Mouse (Mus musculus) adrenal gland, postnatal 25 days (tissue): ENCODE measurements around the gene Lrmda. TPM values are rescaled to one million over a fixed set of nuclear protein-coding genes. Genes with fewer than 3 reads are reported as not detected.

Experiments used
- DNase-seq: peaks from one replicate; pipeline ENCODE4 v3.0.0; 2021; ENCODE audit warnings: mixed read lengths
- total RNA-seq: library from RNA; stranded (reverse); gene quantifications from 2 replicates; pipeline ENCODE4 v1.2.3, GENCODE M21; 2021

Lrmda gene
- total RNA-seq, 1 experiment from 2014 or later: 5.6 TPM

- no peak for DNase-seq
Observed at GRCm38 (mm10) chr14:22255458-22255857, 235.9 kb downstream of the Lrmda start.

GRCm38 (mm10) chr14:22256274-22256673, 236.8 kb downstream of the Lrmda start:
- no peak for DNase-seq

GRCm38 (mm10) chr14:22259376-22260032, 240.0 kb downstream of the Lrmda start:
- no peak for DNase-seq

DNA sequence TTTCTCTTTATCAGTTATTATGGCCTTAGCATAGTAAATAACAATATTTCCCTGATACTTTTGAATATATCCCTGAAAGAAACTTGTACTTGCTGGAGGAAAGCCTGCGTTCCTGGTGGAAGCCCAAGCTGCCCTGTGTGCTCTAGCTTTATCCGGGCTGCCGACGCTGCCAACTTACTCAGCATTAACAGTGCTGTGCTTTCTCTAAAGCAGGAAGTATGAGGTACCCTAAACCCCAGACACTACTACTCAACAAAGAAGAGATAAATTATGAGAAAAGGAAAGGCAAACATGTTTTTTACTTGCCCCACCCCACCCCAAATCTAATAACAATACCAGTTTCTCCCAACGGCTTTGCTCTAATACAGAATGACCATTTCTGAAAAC, 240.5 kb downstream of the Lrmda start:
- DNase-seq: no peak

DNA sequence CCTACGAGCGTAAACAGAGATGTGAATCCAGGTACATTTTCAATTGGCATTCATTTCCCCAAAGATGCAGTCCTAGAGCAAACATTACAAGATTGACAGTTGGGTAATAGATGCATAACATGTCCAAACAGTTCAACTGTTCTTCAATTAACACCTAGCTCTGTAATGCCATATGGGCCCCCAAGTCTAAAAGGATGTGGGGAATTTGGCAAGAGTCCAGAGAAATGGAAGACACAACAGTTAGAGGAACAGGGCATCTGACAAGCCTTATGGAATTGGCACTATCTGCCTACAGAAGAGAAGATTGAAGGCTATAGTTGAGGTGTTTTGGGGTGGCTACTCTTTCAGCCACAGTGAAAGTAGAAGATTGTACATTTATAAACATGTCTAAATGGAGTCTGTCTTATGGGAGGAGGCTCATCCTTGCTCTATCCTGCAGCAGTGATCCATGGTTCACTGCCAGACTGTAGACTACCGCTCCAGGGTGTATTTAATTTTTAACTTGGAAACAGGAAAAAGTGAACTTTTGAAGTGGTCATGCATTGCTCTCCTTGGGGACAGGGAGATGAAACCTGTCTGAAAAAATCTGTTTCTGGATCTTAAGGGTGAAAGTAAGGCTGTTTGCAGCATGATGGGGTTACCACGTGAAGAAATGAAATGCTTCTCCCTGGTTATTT, 245.9 kb downstream of the Lrmda start:
- DNase-seq: no peak

DNA sequence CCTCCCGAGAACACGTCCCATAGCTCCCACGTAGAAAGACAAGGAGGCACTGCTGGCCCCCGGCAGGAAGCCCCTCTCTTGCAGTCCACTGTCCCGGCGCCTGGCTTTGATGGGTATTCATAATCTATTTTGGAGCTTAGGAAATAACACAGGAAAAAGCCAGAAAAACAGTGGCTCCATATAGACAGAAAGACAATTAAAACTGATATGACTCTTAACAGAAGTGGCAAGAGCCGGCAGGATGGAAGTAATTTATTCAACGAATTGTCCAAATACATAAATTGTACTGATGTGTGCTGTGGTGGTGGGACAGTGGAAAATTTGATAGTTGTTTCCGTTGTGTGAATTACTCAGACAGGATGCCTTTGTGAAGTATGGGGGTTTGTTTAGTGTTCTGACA, 250.3 kb downstream of the Lrmda start:
- no peak for DNase-seq

DNA sequence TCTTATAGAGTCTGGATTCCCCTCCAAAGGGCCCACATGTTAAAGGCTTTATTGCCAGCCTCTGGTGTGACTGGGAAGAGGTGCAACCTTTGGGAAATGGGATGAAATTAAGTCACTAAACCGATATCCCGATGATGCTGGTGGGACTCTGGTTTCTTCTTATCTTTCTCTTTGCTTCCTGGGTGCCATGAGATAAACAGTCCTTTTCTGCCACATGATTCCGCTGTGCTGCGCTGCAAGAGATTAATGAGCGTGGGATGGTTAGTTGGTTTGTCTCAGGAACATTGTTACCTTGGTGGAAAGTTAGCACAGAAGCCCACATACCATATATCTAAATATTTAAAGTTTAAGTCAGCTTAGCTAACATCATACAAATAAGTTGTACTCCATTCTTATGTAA, 258.5 kb downstream of the Lrmda start:
- DNase-seq: no peak

DNA sequence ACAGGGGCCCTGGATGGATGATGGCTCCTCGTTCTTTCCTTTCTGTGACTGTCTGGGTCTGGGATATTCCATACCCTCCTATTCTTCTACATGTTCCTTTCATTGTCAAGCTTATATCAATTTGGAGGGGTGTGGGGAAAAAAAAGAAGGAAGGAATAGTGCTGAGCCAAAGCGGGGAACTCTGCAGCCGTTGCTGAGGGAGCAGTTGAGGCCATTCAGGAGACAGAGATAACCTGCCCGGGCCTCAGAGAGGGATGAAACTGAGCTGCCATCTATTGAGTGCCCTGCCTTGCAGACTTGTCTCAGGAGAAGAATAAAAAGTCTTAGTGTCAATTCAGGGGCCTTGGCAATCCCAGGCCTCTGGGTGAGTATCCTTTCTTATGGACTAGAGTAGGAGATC, 260.1 kb downstream of the Lrmda start:
- no peak for DNase-seq

GRCm38 (mm10) chr14:22281630-22282029, 262.1 kb downstream of the Lrmda start:
- no peak for DNase-seq

- no peak for DNase-seq
Observed at GRCm38 (mm10) chr14:22282847-22283246, 263.3 kb downstream of the Lrmda start.

DNA sequence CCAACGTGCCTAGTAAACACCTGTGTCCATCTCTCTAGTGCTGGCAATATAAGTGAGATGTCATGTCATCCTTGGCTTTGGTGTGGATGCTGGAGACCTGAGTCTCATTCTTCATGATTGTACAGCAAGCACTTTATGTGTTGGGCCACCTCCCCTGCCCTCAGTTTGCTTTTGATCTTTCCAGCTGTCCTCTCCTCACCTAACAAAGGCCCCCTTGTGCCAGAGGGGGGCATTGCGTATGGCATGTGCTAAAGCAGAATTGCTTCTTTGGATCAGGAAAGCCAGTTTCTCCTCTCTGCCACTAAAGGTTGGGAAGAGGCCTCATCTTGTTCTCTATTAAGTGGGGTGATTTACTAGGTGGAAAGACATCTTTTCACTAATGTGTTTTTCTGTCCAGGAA, 264.2 kb downstream of the Lrmda start:
- DNase-seq: no peak

- no peak for DNase-seq
Observed at GRCm38 (mm10) chr14:22284823-22285517, 265.5 kb downstream of the Lrmda start.

DNA sequence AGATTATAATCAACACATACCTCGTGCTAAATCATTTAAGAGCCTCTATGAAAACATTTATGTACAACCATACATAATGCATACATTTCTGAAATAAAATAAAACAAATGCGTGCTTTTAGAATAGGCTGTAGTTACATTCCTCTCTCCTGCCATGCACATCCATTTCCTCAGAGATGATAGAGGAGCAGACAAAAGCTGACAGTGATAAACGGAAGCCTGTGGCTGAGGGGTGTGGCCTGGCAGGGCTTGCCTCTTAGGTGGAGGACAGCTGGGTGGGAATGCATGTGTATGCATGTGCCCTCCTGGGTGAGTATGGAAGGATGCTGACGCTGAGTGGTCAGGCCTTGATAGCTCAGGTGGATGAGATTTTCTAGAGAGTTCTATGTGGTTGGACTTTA, 266.3 kb downstream of the Lrmda start:
- no peak for DNase-seq

DNA sequence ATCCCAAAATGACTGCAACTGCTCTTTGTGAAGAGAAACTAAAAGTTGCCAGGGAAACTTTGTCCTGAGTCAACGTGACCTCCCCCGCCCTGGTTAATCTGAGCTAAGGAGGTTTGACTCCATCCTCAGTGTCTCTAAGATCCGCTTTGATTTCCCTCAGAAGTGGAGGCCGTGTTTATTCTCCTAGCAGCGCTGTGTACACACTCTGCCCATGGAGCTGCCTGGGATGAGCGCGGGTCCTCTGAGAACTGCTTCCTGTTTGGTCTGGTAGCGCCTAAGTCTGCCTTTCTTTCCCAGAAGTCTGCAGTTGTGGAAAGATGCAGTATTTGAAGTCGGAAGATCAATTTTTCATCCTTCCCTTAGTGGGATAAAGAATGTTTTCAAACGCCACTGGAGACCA, 268.7 kb downstream of the Lrmda start:
- no peak for DNase-seq

- DNase-seq: no peak
Observed at GRCm38 (mm10) chr14:22289380-22289922, 269.9 kb downstream of the Lrmda start.

GRCm38 (mm10) chr14:22294371-22294770, 274.9 kb downstream of the Lrmda start:
- DNase-seq: no peak

DNA sequence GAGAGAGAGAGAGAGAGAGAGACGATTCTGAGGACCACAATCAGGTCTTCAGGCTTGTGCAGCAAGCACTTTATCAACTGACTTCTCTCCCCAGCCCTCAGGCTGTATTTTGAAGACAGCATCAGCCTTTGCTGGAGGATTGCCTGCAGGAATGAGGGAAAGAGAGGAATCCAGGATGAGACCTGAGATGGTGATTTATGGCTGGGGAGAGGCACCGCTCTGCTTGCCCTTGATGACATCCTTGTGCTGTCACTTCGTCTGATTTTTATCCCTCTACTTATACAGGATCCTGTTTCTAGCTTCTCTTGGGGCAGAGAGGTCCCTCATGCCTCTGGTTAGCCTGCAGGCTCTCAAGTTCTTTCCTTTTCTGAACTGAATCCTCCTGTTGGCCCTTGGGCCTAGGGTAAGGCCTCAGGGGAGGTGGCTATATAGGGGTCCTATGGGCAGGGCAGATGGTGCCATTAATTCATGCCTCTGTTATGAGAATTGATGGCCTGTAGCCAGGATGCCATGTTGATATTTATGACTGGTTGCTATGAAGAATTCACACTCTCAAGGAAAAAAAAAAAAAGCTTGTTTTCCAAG, 277.2 kb downstream of the Lrmda start:
- no peak for DNase-seq

GRCm38 (mm10) chr14:22306759-22307158, 287.2 kb downstream of the Lrmda start:
- DNase-seq: no peak

DNA sequence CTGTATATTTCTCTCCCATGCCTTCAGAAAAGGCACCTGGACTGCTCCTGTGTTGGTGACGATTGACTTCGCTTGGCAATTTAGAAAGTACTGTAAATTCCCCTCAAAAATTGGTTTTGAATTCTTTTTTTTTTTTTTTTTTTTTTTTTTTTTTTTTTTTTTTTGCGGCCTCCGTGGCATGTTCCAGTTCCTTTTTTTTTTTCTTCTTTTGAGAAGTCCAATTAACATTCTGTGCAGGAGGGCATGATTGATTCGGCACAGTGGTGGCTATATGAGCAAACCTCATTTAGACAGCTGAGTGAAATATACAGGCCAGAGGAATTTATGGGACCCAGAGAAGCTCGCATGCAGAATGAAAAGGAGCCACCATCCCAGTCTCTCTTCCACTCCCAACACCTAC, 288.5 kb downstream of the Lrmda start:
- DNase-seq: no peak

GRCm38 (mm10) chr14:22323058-22323457, 303.5 kb downstream of the Lrmda start:
- no peak for DNase-seq

GRCm38 (mm10) chr14:22323530-22324292, 304.2 kb downstream of the Lrmda start:
- no peak for DNase-seq
